Mouse (Mus musculus): ENCODE results near the gene Kdm1b.

The Kdm1b gene

DNA sequence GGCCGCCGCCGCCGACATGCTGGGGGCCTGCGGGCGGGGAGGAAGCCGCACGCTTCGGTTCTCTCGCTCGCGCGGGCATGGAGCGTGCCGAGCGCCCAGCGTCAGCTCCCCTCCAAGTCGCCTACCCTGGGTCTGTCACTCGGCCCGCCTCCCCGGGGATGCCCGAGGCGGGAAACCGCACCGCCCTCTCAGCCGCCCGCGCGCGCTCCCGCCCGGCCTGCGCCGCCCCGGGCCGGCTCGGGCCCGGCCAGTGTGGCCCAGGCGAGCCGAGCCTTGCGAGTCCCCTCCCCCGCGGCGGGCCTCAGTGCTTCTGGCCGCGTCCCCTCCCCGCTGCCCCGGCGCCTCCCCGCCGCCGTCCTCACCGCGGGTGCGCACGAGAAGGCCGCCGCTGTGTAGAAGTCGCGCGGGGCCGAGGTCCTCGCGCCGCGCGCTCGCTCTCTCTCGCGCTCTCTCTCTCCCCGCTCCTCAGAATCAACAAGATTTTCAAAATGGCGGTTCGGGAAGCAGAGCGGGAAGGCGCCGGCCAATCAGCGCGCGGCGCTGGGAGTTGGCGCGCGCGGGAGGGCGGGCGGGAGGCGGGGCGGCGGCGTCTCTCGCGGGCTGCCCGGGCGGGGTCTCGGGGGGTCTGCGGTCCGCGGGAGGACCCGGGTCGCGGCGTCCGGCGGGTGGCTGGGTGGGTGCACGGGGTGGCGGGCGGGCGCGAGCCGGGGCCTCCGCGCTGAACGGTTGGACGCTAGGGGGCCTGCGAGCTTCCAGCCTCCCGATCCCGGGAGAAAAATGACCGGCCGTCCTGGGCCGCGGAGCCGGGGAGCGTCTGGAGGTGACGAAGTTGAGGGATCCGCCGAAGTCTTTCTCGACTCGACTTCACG, 62.6 kb downstream of the Kdm1b start, which contains the start of gene Dek:
Gene Dek (minus strand): TSS at position 491 of the 869 bp plus-strand sequence.
- in situ Hi-C loops (cut with MboI, MseI) = no loop called here

DNA sequence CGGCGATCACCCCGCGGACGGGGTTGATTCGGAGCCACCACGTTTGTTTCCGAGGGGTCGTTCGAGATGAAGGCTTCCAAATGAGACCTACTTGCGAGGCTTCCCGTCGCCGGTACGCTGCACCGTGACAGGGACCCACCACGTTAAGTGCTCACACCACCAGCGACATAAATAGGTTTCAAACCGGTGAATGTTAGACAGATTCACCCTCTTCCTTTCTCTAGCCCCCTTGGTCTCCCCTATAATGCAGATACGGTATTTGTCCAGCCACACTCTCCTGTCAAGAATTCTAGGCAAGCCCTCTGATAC, 63.2 kb downstream of the Kdm1b start:
- in situ Hi-C loops (cut with MboI, MseI) = no loop called here

DNA sequence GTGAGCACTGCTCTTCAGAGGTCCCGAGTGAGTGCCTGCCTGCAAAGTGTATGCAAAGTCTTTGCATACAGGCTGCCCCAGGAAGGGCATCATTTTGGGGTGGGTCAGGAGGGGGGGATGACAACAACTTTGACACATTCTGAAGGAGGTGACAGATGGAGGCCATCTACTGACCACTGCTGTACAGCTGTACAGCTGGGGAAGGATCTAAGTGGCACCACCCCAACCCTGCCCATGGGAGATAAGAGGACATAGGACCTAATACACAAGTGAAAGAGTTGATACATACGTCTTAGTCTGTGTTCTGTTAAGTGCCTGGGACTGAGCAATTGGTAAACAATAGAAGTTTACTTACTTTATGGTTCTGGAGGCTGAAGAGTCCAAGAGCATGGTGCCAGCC, 65.9 kb downstream of the Kdm1b start:
- in situ Hi-C loops (cut with MboI, MseI) = no loop called here

DNA sequence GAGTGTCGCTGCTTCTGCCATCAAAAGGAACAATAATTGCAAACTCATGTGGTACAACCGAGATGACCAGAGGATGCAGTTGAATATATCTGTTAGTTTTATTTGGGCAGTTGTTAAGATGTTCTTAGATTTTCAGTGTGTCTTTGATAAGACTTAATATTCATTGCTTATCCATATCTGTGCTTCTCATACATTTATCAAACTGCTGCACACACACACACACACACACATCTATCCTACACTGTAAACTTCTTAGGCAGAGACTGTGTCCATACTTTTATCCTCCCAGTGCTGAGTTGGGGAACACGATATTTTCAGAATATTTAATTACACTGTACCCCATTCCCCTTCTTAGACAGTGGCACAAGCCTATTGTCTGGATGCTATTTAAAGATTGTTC, 67.9 kb downstream of the Kdm1b start:
- in situ Hi-C loops (cut with MboI, MseI) = no loop called here

DNA sequence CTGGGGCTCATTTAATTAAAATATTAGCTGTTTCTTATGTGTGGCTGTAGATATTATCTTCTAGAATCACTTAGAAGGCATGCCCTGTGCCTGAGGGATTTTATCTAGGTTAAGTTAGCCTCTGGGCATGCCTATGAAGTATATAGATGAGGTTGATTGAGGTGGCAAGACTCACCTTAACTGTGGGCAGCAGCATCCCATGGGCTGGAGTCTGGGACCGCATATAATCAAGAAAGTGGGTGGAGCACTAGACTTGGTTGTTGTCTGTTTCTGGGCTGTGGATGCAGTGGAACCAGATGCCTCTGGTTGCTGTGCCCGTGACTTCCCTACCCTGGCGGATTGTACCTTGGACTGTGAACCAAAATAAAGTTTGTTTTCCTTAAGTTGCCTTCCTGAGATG, 68.8 kb downstream of the Kdm1b start:
- in situ Hi-C loops (cut with MboI, MseI) = no loop called here

DNA sequence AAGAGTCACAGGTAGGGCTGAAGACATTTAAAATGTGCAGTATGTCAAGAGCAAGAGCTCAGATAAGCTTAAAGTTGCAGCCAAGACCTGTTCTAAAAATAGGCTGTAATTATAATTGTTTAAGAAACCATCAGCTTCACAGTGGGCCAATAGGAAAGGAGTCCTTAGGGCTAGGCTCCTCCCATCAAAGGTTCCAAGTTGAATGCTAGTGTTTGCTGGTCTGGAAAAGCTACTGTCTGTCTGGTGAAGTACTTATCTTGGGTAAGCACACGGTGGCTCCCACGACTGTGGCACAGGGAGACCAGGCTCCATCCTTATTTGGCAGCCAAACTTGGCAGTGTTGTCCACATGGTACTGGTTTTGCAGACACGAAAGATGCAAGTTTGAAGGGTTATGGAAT, 69.6 kb downstream of the Kdm1b start:
- in situ Hi-C loops (cut with MboI, MseI) = no loop called here

DNA sequence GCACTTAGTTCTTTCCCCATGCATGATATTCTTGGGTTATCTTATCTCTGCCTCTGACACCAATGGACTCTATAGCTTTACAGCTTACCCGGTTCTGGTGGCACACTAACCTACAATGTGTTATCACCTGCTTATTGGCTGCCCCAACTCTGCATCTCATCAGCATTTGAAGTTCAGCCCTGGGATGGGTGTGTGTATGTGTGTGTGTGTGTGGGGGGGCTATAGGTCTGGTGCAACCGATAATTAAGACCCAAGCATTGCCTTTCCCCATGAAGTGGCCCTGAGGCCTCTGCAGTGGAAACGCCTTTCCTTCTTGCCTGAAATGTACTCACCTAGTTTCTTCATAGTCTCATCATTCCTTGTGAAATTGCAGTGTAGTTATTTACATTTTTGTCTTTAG, 72.7 kb downstream of the Kdm1b start:
- in situ Hi-C loops (cut with MboI, MseI) = no loop called here

DNA sequence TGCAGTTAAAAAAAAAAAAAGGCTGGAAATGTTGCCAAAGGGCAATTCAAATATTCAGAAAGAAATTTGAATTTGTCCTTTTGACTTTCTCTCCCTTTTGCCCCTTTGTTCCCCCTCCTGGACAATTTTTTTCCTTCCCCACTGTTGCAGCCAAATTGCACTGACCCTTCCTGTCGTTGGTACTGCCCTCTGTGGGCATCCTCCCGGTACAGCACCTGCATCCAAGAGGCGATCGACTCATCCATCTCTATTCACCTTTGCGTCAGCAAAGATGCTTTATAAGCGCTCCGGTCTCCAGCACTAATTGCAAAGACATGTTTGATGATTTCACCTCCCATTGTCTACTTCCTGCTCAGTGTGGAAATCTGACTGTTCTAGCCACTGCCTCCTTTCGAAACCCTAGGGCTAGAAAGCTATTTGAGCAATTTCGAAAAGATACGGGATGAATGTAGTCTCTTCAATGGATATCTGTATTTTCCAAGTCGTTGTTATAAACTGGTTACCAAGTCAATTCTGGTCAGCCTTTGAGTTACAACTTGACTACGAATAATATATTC, 78.1 kb downstream of the Kdm1b start:
- in situ Hi-C loops (cut with MboI, MseI) = no loop called here

DNA sequence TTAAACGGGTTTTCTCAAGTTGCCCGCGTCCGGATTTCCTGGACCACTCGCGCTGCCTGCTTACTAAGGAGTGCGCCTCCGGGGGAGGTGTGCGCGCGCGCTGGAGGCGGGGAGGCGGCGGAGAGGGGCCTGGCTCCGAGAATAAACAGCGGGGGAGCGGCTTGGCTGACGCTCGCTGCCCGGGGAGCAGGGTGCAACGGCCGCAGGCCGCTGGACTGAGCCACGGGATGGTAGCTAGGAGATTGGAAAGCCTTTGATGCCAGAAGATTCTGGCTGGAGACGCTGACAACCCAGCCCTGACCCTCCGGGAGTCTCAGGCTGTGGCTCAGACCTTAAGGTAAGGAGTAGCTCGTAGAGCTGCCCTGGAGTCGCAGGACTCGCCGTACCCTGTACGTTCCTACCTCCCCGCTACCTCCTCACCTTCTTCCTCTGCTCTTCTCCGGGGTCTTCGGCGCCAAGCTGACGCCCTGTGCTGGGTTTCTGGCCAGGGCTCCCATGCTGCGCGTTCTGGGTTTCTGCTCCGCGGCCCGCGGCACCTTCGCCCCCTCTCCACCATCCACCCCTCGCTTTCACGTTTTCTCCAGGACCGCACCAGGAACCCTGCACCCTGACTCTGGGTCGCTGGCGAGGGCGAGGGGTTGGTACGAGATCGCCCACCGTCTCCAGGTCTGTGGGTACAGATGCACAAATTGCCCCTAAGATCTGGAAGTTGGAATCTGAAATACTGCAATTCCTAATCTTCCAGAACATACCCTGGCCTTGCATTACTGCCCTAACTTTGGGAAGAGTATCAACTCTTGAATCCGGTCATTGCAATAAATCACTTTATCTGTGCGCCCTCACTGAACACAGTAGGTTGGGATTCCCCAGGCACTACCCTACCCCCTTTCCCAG, 79.5 kb downstream of the Kdm1b start, which contains the start of gene Rnf144b:
Gene Rnf144b (plus strand): TSS at position 120 of the 894 bp plus-strand sequence.
- in situ Hi-C loops (cut with MboI, MseI) = no loop called here

DNA sequence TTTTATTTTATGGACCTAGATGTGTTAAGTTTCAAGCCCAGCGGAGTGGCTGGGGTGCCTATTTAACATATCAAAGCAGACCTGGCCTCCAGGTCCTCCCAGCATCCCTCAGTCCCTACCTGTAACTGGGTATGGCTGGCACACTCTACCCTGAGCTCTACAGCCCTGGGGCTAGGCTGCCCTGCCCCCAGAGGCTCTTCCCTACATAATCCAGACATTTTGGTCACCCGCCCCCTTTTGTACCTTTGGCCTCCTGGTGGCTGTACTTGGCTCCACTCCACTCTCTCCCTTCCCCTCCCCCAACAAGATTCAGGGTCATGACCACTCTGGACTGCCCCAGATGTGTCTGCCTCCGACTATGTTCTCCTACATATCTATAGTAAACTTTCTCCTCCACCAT, 81.2 kb downstream of the Kdm1b start:
- in situ Hi-C loops (cut with MboI, MseI) = no loop called here

DNA sequence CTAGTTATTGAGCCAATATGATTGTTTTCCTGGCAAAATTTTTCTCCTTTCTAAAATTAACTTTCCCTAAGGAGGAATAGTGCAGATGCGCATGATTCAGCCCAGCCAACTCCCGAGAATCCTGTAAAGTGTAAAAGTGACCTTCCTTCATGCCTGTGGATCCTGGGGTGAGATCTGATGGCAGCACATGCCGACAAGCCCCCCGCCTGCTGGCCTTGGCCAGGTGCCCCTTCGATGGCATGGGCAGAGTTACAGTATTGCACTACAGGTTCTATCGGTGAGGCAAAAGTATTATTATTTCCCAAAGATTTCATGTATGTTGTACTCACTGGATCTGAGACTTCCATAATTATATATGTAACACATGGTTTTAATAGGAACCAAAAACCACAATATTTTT, 81.7 kb downstream of the Kdm1b start:
- in situ Hi-C loops (cut with MboI, MseI) = no loop called here

DNA sequence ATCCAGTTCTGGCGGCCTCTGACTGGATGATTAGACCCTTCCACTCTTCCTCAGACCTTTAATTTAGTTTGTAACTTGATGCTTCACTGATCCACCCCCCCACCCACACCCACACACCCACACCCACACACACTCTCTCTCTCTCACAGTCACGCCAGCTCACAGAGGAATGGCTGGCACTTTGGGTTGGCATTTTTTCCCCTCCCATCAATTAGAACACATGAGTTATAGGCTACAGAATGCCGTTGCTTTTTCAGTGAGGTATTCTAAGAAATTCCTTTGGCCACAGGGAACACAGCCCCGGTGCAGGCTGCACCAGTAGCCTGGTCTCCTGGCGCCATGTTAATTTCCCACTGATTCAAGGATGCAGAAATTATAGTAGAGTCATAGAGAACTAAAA, 82.3 kb downstream of the Kdm1b start:
- in situ Hi-C loops (cut with MboI, MseI) = no loop called here

DNA sequence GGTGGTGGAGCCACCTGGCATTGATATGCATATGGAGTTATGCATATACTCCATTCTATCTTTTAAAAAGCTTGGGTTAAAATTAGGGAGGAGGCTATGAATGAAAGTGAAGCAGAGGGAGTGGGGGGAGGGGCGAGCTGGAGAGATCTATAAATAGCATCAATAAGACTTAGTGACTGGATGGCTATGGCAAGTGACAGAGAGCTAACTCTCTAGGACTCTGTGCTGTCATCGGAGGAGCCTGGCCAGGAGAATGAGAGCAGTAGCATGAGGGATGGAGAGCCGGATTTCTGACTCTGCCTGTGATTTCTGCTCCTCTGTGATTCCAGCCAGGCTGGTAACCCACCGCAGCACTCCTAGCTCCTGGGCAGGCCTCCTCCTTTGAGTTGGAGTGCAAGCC, 85.8 kb downstream of the Kdm1b start:
- in situ Hi-C loops (cut with MboI, MseI) = no loop called here

DNA sequence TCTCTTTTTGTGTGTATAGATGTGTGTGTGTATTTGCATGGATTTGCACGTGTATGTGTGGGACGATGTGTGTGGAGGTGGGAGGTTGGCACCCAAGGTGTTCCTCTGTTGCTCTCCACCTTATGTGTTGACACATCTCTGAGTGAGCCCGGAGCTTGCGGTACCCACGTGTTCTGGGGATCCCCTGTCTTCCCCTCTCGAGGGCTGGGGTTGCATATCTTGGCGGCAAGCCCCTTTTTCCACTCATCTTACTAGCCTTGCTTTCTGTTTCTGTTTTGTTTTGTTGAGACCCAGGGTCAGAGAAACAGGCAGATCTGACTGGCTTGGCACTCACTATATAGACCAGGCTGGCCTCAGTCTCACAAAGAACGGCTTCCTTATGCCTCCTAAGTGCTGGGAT, 89.8 kb downstream of the Kdm1b start:
- in situ Hi-C loops (cut with MboI, MseI) = no loop called here

DNA sequence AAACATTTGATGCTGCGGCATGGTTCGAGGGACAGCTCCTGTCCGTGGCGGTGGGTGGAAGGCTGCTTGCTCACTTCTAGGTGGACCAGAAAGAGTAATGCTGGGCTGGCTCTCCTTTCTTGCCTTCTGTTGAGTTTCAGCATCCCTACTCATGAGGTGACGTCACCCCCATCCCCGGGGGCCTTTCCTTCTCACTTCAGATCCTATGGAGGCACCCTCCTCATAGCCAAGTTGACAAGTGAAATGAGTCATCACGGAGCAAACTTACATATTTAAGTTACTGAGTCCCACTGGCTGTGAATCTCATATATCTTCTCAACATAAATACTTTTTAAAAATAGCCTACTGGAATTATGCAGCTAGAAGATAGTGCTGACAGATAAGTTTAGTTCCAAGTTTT, 91.5 kb downstream of the Kdm1b start:
- in situ Hi-C loops (cut with MboI, MseI) = no loop called here

Data from T-helper 2 cell (primary cell).